Mouse (Mus musculus) ES-E14 (cell line): ENCODE data around the gene Btd.

ENCODE experiments used
- MAFK ChIP-seq: IDR thresholded peaks from 2 replicates; pipeline ENCODE4 v1.6.1; 2014; ENCODE audit warnings: mild to moderate bottlenecking, low read depth, low read length, inconsistent platforms; ENCODE audit not compliant: insufficient read depth
- ZC3H11A ChIP-seq: IDR thresholded peaks from 2 replicates; pipeline ENCODE4 v1.6.1; 2012; ENCODE audit warnings: low read depth, mild to moderate bottlenecking, inconsistent platforms, low read length, borderline replicate concordance
- ZNF384 ChIP-seq: IDR thresholded peaks from 2 replicates; pipeline ENCODE4 v1.6.1; 2012; ENCODE audit warnings: low read depth, low read length, inconsistent platforms

DNA sequence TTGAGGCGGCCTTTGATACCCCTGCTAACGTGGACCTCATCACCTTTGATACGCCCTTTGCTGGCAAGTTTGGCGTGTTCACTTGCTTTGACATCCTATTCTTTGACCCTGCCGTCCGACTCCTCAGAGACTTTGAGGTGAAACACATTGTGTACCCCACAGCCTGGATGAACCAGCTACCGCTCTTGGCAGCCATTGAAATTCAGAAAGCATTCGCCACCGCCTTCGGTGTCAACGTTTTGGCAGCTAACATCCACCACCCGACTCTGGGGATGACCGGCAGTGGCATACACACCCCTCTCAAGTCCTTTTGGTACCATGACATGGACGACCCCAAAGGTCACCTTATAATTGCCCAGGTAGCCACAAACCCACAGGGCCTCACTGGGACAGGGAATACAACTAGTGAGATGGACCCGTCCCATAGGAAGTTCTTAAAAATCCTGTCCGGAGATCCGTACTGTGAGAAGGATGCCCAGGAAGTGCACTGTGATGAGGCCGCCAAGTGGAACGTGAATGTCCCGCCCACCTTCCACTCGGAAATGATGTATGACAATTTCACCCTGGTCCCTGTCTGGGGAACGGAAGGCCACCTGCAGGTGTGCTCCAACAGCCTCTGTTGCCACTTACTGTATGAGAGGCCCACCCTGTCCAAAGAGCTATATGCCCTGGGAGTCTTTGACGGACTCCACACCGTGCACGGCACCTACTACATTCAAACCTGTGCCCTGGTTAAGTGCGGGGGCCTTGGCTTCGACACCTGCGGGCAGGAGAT is 26.3 kb downstream of the Btd start:
- TF ChIP-seq ZC3H11A, result no peak
- no peak for TF ChIP-seq ZNF384
- TF ChIP-seq MAFK, result no peak
